ENCODE assay signal across 10 mouse cellular contexts in genomic region chr11:79878091-79878490, GRCm38 (mm10).
A peak's percentile ranks its signal among the peaks of the same experiment; 100 is the strongest.
DNase-seq lines count a peak whose midpoint lies in the region; ATAC-seq and TF ChIP-seq lines count a peak whose summit lies in the region.
"Had no signal": no experiment of that assay in that cellular context is flagged by ENCODE, and none has a peak within 500 bp of the region (broad histone marks: within the 10 kb centered on the region; RNA-seq: fewer than 3 reads in every experiment).

No protein-coding gene starts in this region.

- H3K27ac ChIP-seq in midbrain, postnatal 0 days (ENCODE audit: low read depth, low read length): no peak overlapping the region
- no peak overlapping the region for H3K27ac ChIP-seq in hindbrain, postnatal 0 days

- H3K4me2 ChIP-seq in midbrain, postnatal 0 days (ENCODE audit: low read depth, low read length, poor library complexity, severe bottlenecking): no peak overlapping the region
- no peak overlapping the region for H3K4me2 ChIP-seq in hindbrain, postnatal 0 days (ENCODE audit: low read depth, low read length)
- H3K4me2 ChIP-seq: embryonic facial prominence, embryonic 12.5 days had no signal

- no peaks in the 10 kb centered on the region for H3K4me1 ChIP-seq in midbrain, postnatal 0 days (ENCODE audit: insufficient read depth, low read length)
- no peaks in the 10 kb centered on the region for H3K4me1 ChIP-seq in hindbrain, postnatal 0 days (ENCODE audit: insufficient read depth, low read length)
- H3K4me1 ChIP-seq: embryonic facial prominence, embryonic 12.5 days had no signal

- intact Hi-C loops in heart, postnatal 10 days (cut with DNase I): no loop called here

- TF ChIP-seq CTCF in midbrain, postnatal 0 days (IDR thresholded peaks at IDR 0.05): no peak
- TF ChIP-seq CTCF in hindbrain, postnatal 0 days (IDR thresholded peaks at IDR 0.05; ENCODE audit: low read depth): no peak

- no peaks in the 10 kb centered on the region for H3K36me3 ChIP-seq in midbrain, postnatal 0 days (ENCODE audit: insufficient read depth, low read length)
- no peaks in the 10 kb centered on the region for H3K36me3 ChIP-seq in hindbrain, postnatal 0 days (ENCODE audit: insufficient read depth, low read length)
- H3K36me3 ChIP-seq: embryonic facial prominence, embryonic 12.5 days had no signal

- no peaks in the 10 kb centered on the region for H3K27me3 ChIP-seq in midbrain, postnatal 0 days (ENCODE audit: insufficient read depth, low read length)
- H3K27me3 ChIP-seq in hindbrain, postnatal 0 days (ENCODE audit: insufficient read depth, low read length): no peaks in the 10 kb centered on the region
- H3K27me3 ChIP-seq: embryonic facial prominence, embryonic 12.5 days had no signal

- peak; percentile 20 for DNase-seq in testis, postnatal 14 days (ENCODE audit: low spot score)
- DNase-seq in testis, postnatal 10 days (ENCODE audit: low spot score): no peak
- peak; percentile 59 to 61 for DNase-seq in heart, postnatal 10 days
- DNase-seq in lung, adult 18-20 months: peak; percentile 78 to 83
- DNase-seq in yolk sac, embryonic 10.5 days (ENCODE audit: low spot score): peak; percentile 24
- no peak for DNase-seq in midbrain, postnatal 0 days (ENCODE audit: low spot score)
- no peak for DNase-seq in hindbrain, postnatal 0 days (ENCODE audit: low spot score)
- no peak for DNase-seq in spleen, postnatal 10 days (ENCODE audit: low spot score in 2 of 2)
- DNase-seq: retina, postnatal 1 day had no signal

- no peak for ATAC-seq in midbrain, postnatal 0 days (ENCODE audit: low FRiP score)
- ATAC-seq in hindbrain, postnatal 0 days: no peak

- H3K9me3 ChIP-seq in midbrain, postnatal 0 days (ENCODE audit: low read length): no peaks in the 10 kb centered on the region
- no peaks in the 10 kb centered on the region for H3K9me3 ChIP-seq in hindbrain, postnatal 0 days (ENCODE audit: low read length)
- H3K9me3 ChIP-seq: embryonic facial prominence, embryonic 12.5 days had no signal

- no peak overlapping the region for H3K9ac ChIP-seq in midbrain, postnatal 0 days (replicated peaks; ENCODE audit: low read length, poor library complexity, severe bottlenecking)
- no peak overlapping the region for H3K9ac ChIP-seq in hindbrain, postnatal 0 days (replicated peaks; ENCODE audit: low read length)
- H3K9ac ChIP-seq: embryonic facial prominence, embryonic 12.5 days had no signal

- WGBS in midbrain, postnatal 0 days: 84% methylated on average over 7 of the region's 7 CpGs
- whole genome bisulfite sequencing in hindbrain, postnatal 0 days: 83% methylated on average over 7 of the region's 7 CpGs

- no peak overlapping the region for H3K4me3 ChIP-seq in midbrain, postnatal 0 days (ENCODE audit: low read depth, low read length)
- H3K4me3 ChIP-seq in hindbrain, postnatal 0 days (ENCODE audit: low read length): no peak overlapping the region
- H3K4me3 ChIP-seq: embryonic facial prominence, embryonic 12.5 days had no signal

Comparison
In these comparisons a context has a peak if more than half of its experiments do, and no peak if none do; other contexts are left out.
1. DNase-seq: peak in testis, postnatal 14 days (single experiment), heart, postnatal 10 days (2 of 2), lung, adult 18-20 months (2 of 2) and yolk sac, embryonic 10.5 days (single experiment); none in testis, postnatal 10 days (single experiment), midbrain, postnatal 0 days (single experiment), hindbrain, postnatal 0 days (single experiment) and spleen, postnatal 10 days (0 of 2).